24 mouse cellular contexts compared by ENCODE assay signal in the genomic region with DNA sequence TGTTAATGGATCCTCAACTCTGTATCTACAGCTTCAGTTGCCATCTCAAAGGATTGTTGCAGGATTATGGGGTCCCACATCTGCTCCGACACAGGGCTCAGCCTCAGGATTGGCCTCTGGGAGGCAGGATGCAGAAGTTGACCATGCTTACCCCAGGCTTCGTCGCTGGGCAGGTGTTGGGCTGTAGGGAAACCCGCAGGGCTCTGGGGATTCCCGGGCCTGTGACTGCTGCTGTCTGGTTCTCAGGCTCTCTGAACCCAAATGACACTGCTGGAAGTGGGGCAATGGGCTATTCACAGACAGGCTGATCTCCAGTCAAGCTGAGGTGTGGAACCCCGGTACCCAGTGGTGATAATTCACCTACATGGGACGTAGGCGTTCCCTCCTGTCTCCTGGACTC. TPM values are rescaled to one million over a fixed set of nuclear protein-coding genes. Genes with fewer than 3 reads are reported as not detected.
A peak's percentile ranks its signal among the peaks of the same experiment; 100 is the strongest.
DNase-seq lines count a peak whose midpoint lies in the region.
"Had no signal": no experiment of that assay in that cellular context is flagged by ENCODE, and none has a peak within 500 bp of the region (broad histone marks: within the 10 kb centered on the region; RNA-seq: fewer than 3 reads in every experiment).

No protein-coding gene starts in this region.

- H3K27ac ChIP-seq in hindbrain, embryonic 10.5 days: no peak overlapping the region; the same call in 1 of the 2 replicates
- H3K27ac ChIP-seq: embryonic facial prominence, embryonic 10.5 days; embryonic facial prominence, embryonic 12.5 days; forebrain, embryonic 13.5 days; forebrain, embryonic 15.5 days had no signal

- 94% methylated on average over 8 of the region's 8 CpGs for WGBS in hindbrain, embryonic 10.5 days

- H3K36me3 ChIP-seq in hindbrain, embryonic 10.5 days: peaks cover 24% of the 10 kb centered on the region

- DNase-seq in heart, adult 11 months: peak; percentile 71
- DNase-seq in heart, postnatal 14 days: no peak
- peak; percentile 11 for DNase-seq in A20 (ENCODE audit: low read depth, low spot score)
- DNase-seq in induced T-regulatory cell, adult 2 months (ENCODE audit: low read depth): peak; percentile 15
- DNase-seq in hindbrain, embryonic 10.5 days (ENCODE audit: low spot score): no peak
- DNase-seq: adrenal gland, adult 8-10 months; adrenal gland, postnatal 14 days; adrenal gland, postnatal 36 days; cerebellum, adult 11-12 months; cerebellum, adult 2 months; cerebellum, adult 9-10 months; cerebellum, postnatal 10 days; cerebellum, postnatal 25 days; forebrain, postnatal 0 days had no signal

- H3K27me3 ChIP-seq in hindbrain, embryonic 10.5 days (ENCODE audit: insufficient read depth, poor library complexity, severe bottlenecking): no peaks in the 10 kb centered on the region
- H3K27me3 ChIP-seq: embryonic facial prominence, embryonic 12.5 days; forebrain, embryonic 13.5 days; forebrain, embryonic 15.5 days; Patski had no signal

- H3K4me3 ChIP-seq in hindbrain, embryonic 10.5 days: no peak overlapping the region
- H3K4me3 ChIP-seq: embryonic facial prominence, embryonic 10.5 days; embryonic facial prominence, embryonic 12.5 days; forebrain, embryonic 13.5 days; forebrain, embryonic 15.5 days had no signal

- no peaks in the 10 kb centered on the region for H3K9me3 ChIP-seq in hindbrain, embryonic 10.5 days
- H3K9me3 ChIP-seq: embryonic facial prominence, embryonic 10.5 days; embryonic facial prominence, embryonic 12.5 days; forebrain, embryonic 13.5 days; forebrain, embryonic 15.5 days; G1E had no signal

- intact Hi-C loops in heart, postnatal 14 days (cut with DNase I): no loop called here

- peaks cover 7% of the 10 kb centered on the region; the same call in 1 of the 2 replicates for H3K4me1 ChIP-seq in hindbrain, embryonic 10.5 days (replicated peaks)
- H3K4me1 ChIP-seq: embryonic facial prominence, embryonic 10.5 days; embryonic facial prominence, embryonic 12.5 days; forebrain, embryonic 13.5 days; forebrain, embryonic 15.5 days had no signal

RNA-seq across cellular contexts. Expression of gene Ndufa9, which starts 32.6 kb away (rescaled TPM):
- total RNA-seq in heart, postnatal 14 days (2021): 100 to 1,000 TPM; 670 to 671 TPM
- polyA plus RNA-seq in hindbrain, embryonic 10.5 days (2016; fragmentation: Nextera tagmentation; extraction: Ambion mirVana): 185 and 192 TPM in 2 replicates

RNA-seq across cellular contexts. Expression of gene Akap3, which starts 36.6 kb away (rescaled TPM):
- total RNA-seq in heart, postnatal 14 days (2021): not detected
- 0.24 TPM in 1 of 2 replicates, not detected in the other for polyA plus RNA-seq in hindbrain, embryonic 10.5 days (2016; fragmentation: Nextera tagmentation; extraction: Ambion mirVana)
- total RNA-seq: adrenal gland, adult 18-20 months; adrenal gland, adult 8-10 months; adrenal gland, postnatal 14 days; adrenal gland, postnatal 36 days; forebrain, postnatal 0 days had no signal
- polyA plus RNA-seq: activated CD4-positive, CD25-positive, alpha-beta regulatory T cell, adult 4 months; C2C12; embryonic facial prominence, embryonic 14.5 days; G1E; Patski had no signal

Comparison
In these comparisons a context has a peak if more than half of its experiments do, and no peak if none do; other contexts are left out.
1. DNase-seq: peak in heart, adult 11 months (single experiment), A20 (single experiment) and induced T-regulatory cell, adult 2 months (single experiment); none in heart, postnatal 14 days (0 of 2) and hindbrain, embryonic 10.5 days (single experiment).